Mouse (Mus musculus) kidney, embryonic 14.5 days (tissue): Measurements from ENCODE around the gene Gm20518. TPM values are rescaled to one million over a fixed set of nuclear protein-coding genes. Genes with fewer than 3 reads are reported as not detected.

Experiments used
- ATAC-seq: fragments of 200-750 bp; cut with Nextera tagmentation; 2 replicates; pipeline ENCODE4 v1.8.0; 2017; ENCODE audit warnings: moderate number of reproducible peaks, mild to moderate bottlenecking, moderate TSS enrichment, moderate library complexity; ENCODE audit not compliant: low FRiP score, low TSS enrichment
- H3K27ac ChIP-seq: fragments of 300-500 bp; sonication (generic); 2 replicates; pipeline ENCODE4 v1.5.1; 2014; ENCODE audit warnings: low read depth, mild to moderate bottlenecking, low read length, moderate library complexity, mixed read lengths
- H3K27me3 ChIP-seq: fragments of 300-500 bp; sonication (generic); 2 replicates; pipeline ENCODE4 v1.6.1; 2014; ENCODE audit warnings: mild to moderate bottlenecking, low read length; ENCODE audit not compliant: control insufficient read depth, insufficient read depth
- H3K36me3 ChIP-seq: fragments of 300-500 bp; sonication (generic); 2 replicates; pipeline ENCODE4 v1.6.1; 2014; ENCODE audit warnings: low read length, mixed read lengths; ENCODE audit not compliant: control insufficient read depth, insufficient read depth
- H3K4me1 ChIP-seq: fragments of 300-500 bp; sonication (generic); 2 replicates; pipeline ENCODE4 v1.6.1; 2014; ENCODE audit warnings: low read length, mixed read lengths; ENCODE audit not compliant: control insufficient read depth, insufficient read depth
- H3K4me2 ChIP-seq: fragments of 300-500 bp; sonication (generic); replicated peaks from 2 replicates; pipeline ENCODE4 v1.6.1; 2014; ENCODE audit warnings: low read depth, mild to moderate bottlenecking, low read length
- H3K4me3 ChIP-seq: fragments of 300-500 bp; sonication (generic); 2 replicates; pipeline ENCODE4 v1.5.1; 2014; ENCODE audit warnings: mild to moderate bottlenecking, low read length
- H3K9ac ChIP-seq: fragments of 300-500 bp; sonication (generic); 2 replicates; pipeline ENCODE4 v1.6.1; 2014; ENCODE audit warnings: low read depth, mild to moderate bottlenecking, low read length, moderate library complexity
- H3K9me3 ChIP-seq: fragments of 300-500 bp; sonication (generic); 2 replicates; pipeline ENCODE4 v1.6.1; 2016; ENCODE audit warnings: low read length; ENCODE audit not compliant: control insufficient read depth
- WGBS: fragments of 180-500 bp; shearing (Covaris S2); extraction: QIAGEN DNeasy Blood & Tissue Kit; methylation state at CpG from one replicate; pipeline ENCODE4 v1.1.7; 2014; 5-methylcytosine and 5-hydroxymethylcytosine counted together
- polyA plus RNA-seq: library from polyadenylated mRNA; unstranded; fragments of >200 nt; fragmentation: Nextera tagmentation; extraction: Ambion mirVana; gene quantifications from 2 replicates; pipeline ENCODE4 v1.2.1, GENCODE M21; 2014

The Gm20518 gene
- polyA plus RNA-seq, 1 experiment from 2014 or later, result 0.31 TPM

DNA sequence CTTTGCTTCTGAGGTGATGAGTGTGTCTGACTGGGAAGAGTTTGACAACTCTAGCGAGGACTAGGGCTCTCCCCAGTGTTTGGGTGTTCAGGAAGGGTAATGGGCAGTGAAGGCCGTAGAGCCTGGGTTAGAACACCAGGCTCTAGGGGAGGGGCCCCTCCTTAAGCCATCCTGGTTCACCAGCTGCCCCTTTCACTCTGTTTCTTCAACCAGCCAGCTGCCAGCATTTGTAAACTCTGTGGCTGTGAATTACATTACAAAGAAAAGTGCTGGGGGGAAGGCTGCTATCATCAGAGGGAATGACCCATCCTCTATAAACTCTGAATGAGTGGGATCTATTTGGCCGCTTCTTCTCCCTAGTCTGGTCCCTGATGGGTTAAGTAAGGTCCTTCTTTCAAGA, 98.7 kb downstream of the Gm20518 start:
- WGBS, result 71% methylated on average over 3 of the region's 3 CpGs
- Histone ChIP-seq H3K4me2 (no peak overlapping the region), H3K4me1 (0 out of 2 replicates have a peak, but pooled peaks cover 1% of the 10 kb centered on the region), H3K27me3 (no peaks in the 10 kb centered on the region; the same call in 1 of the 2 replicates), H3K36me3 (peaks cover 48% of the 10 kb centered on the region), H3K4me3 (no peak overlapping the region), H3K9ac (no peak overlapping the region), H3K27ac (no peak overlapping the region), H3K9me3 (no peaks in the 10 kb centered on the region)
- no peak for ATAC-seq

DNA sequence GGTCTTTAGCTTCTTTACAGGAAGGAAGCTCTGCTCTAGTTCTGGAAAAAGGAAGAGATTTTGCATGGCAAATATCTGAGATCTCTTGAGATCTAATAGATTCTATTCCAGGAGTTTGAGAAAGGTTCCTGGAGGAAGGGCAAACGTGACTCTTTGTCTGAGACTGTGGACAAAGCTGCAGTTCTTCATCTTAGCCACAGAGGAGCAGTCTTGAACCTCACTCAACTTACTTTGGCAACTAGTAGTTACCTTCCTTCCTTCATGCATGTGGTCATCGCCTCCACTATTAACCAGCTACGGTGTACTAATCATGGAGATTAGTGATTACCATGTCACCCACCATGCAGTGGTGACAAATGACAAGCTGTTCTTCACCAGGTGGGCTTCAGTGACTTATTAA, 106.1 kb downstream of the Gm20518 start:
- H3K9ac ChIP-seq, result no peak overlapping the region
- 61% methylated on average over 3 of the region's 3 CpGs for WGBS
- H3K9me3 ChIP-seq, result no peaks in the 10 kb centered on the region
- H3K27ac ChIP-seq, result no peak overlapping the region
- H3K36me3 ChIP-seq, result peaks cover 71% of the 10 kb centered on the region
- no peak for ATAC-seq
- H3K4me2 ChIP-seq, result no peak overlapping the region
- no peaks in the 10 kb centered on the region for H3K27me3 ChIP-seq
- no peaks in the 10 kb centered on the region for H3K4me1 ChIP-seq
- no peak overlapping the region for H3K4me3 ChIP-seq

Other genes with a start within 250 kb of the Gm20518 start
- gene Ccdc74a, start 245.2 kb downstream of the Gm20518 start, polyA plus RNA-seq, result 7.0 and 8.6 TPM in 2 replicates
- gene Med15, start 158.8 kb downstream of the Gm20518 start, polyA plus RNA-seq, result 32.4 and 39.7 TPM in 2 replicates
- 42.6 and 70.3 TPM in 2 replicates for gene Klhl22, start 132.1 kb downstream of the Gm20518 start, polyA plus RNA-seq
- gene Scarf2, start 94.4 kb downstream of the Gm20518 start, polyA plus RNA-seq, result 17.2 and 19.6 TPM in 2 replicates
- not detected in 2 replicates for gene B830017H08Rik, start 58.5 kb downstream of the Gm20518 start, polyA plus RNA-seq
- gene Car15, start 53.3 kb downstream of the Gm20518 start, polyA plus RNA-seq, result 2.7 and 2.9 TPM in 2 replicates
- not detected in 2 replicates for gene Tssk1, start 2.6 kb upstream of the Gm20518 start, polyA plus RNA-seq
- gene Dgcr2, start 6.9 kb upstream of the Gm20518 start, polyA plus RNA-seq, result 73.0 and 91.7 TPM in 2 replicates
- not detected in 2 replicates for gene Tssk2, start 7.0 kb upstream of the Gm20518 start, polyA plus RNA-seq
- gene Ess2, start 19.7 kb upstream of the Gm20518 start, polyA plus RNA-seq, result 28.5 and 38.5 TPM in 2 replicates
- not detected in 2 replicates for gene Gsc2, start 23.4 kb upstream of the Gm20518 start, polyA plus RNA-seq
- gene Slc25a1, start 36.5 kb upstream of the Gm20518 start, polyA plus RNA-seq, result 62.6 and 78.3 TPM in 2 replicates
- not detected in 2 replicates for gene Vpreb2, start 88.8 kb upstream of the Gm20518 start, polyA plus RNA-seq
- 99.0 and 101 TPM in 2 replicates for gene Dgcr6, start 161.2 kb upstream of the Gm20518 start, polyA plus RNA-seq
- gene Prodh, start 198.5 kb upstream of the Gm20518 start, polyA plus RNA-seq, result 21.5 and 21.6 TPM in 2 replicates
- gene Rtn4r, start 236.0 kb upstream of the Gm20518 start, polyA plus RNA-seq, result 3.6 and 4.7 TPM in 2 replicates